Mouse (Mus musculus): ENCODE data around the gene Gm10772.
"Not testable (repeated sequence)": the region's sequence is repeated elsewhere in the genome, so short reads cannot be mapped to it uniquely, and the experiment has no call there.

- TF ChIP-seq CTCF (conservative IDR thresholded peaks at IDR 0.05; ENCODE audit: low read length); POU5F1 (IDR thresholded peaks at IDR 0.05; ENCODE audit: borderline replicate concordance, low read length): not testable (repeated sequence)
Observed at GRCm38 (mm10) chr13:66263914-66264313, 36.5 kb upstream of the Gm10772 start.

Measured in E14TG2a.4 (cell line).